Mouse (Mus musculus) layer of hippocampus, postnatal 25 days (tissue): ENCODE data around the gene Prl8a6. TPM values are rescaled to one million over a fixed set of nuclear protein-coding genes. Genes with fewer than 3 reads are reported as not detected.

Experiments used
- DNase-seq, 2 experiments: peaks; one replicate each; pipeline ENCODE4 v3.0.0; 2022; ENCODE audit warnings: mixed read lengths in 2 of 2, low spot score in 1 of 2; ENCODE audit errors: extremely low spot score in 1 of 2
- total RNA-seq, 2 experiments: library from RNA; stranded (reverse); gene quantifications; 2 replicates each; pipeline ENCODE4 v1.2.3; 2021

Prl8a6 gene
- total RNA-seq = not detected

GRCm38 (mm10) chr13:27438588-27438987 lies at the start of gene Prl8a6:
Gene Prl8a6, minus strand, starts transcription at chr13:27438688.
- DNase-seq = no peak

- no peak for DNase-seq
Observed at GRCm38 (mm10) chr13:27433159-27433558, 5.3 kb downstream of the Prl8a6 start.

- DNase-seq = no peak
Observed at GRCm38 (mm10) chr13:27413640-27414039, 24.8 kb downstream of the Prl8a6 start.

- DNase-seq = no peak
Observed at GRCm38 (mm10) chr13:27399061-27399724, 39.3 kb downstream of the Prl8a6 start.

- DNase-seq = no peak
Observed at GRCm38 (mm10) chr13:27390746-27391145, 47.7 kb downstream of the Prl8a6 start, which contains the start of gene Prl2b1. Gene Prl2b1, minus strand, starts transcription at chr13:27390846.

Other genes starting within 250 kb of the Prl8a6 start
- not detected for gene Prl3c1, start 242.0 kb downstream of the Prl8a6 start, total RNA-seq
- gene Prl3b1, start 196.8 kb downstream of the Prl8a6 start, total RNA-seq = not detected
- not detected for gene Prl3a1, start 179.3 kb downstream of the Prl8a6 start, total RNA-seq
- gene Prl6a1, start 126.1 kb downstream of the Prl8a6 start, total RNA-seq = not detected
- gene Prl8a2, start 93.0 kb downstream of the Prl8a6 start, total RNA-seq = not detected
- gene Prl2b1, start 47.8 kb downstream of the Prl8a6 start, total RNA-seq = not detected
- gene Prl8a8, start 74.5 kb upstream of the Prl8a6 start, total RNA-seq = not detected
- not detected for gene Prl8a9, start 125.9 kb upstream of the Prl8a6 start, total RNA-seq
- not detected for gene Prl8a1, start 143.5 kb upstream of the Prl8a6 start, total RNA-seq
- not detected for gene Prl7b1, start 171.9 kb upstream of the Prl8a6 start, total RNA-seq
- gene Prl7a1, start 203.8 kb upstream of the Prl8a6 start, total RNA-seq = not detected
- not detected for gene Prl7a2, start 229.3 kb upstream of the Prl8a6 start, total RNA-seq